ENCODE assay signal across 8 mouse cellular contexts in genomic region chr4:133251214-133251613, GRCm38 (mm10). TPM values are rescaled to one million over a fixed set of nuclear protein-coding genes. Genes with fewer than 3 reads are reported as not detected.
DNase-seq lines count a peak whose midpoint lies in the region; ATAC-seq and TF ChIP-seq lines count a peak whose summit lies in the region.

No protein-coding gene starts in this region.

- WGBS in embryonic facial prominence, embryonic 11.5 days: 1% methylated on average over 30 of the region's 31 CpGs
- 8% methylated on average over 31 of the region's 31 CpGs for WGBS in intestine, postnatal 0 days
- 1% methylated on average over 31 of the region's 31 CpGs for WGBS in midbrain, embryonic 14.5 days

- H3K27me3 ChIP-seq in E14TG2a.4 (ENCODE audit: insufficient read depth, low read length): peaks cover 95% of the 10 kb centered on the region
- peaks cover 41% of the 10 kb centered on the region for H3K27me3 ChIP-seq in embryonic facial prominence, embryonic 11.5 days (ENCODE audit: control insufficient read depth, insufficient read depth, low read length)
- H3K27me3 ChIP-seq in intestine, postnatal 0 days (replicated peaks; ENCODE audit: control insufficient read depth, insufficient read depth, low read length): peaks cover 36% of the 10 kb centered on the region
- H3K27me3 ChIP-seq in midbrain, embryonic 14.5 days (ENCODE audit: control insufficient read depth, insufficient read depth, low read length): peaks cover 60% of the 10 kb centered on the region

- no peaks in the 10 kb centered on the region for H3K9me3 ChIP-seq in E14TG2a.4 (ENCODE audit: low read length)
- H3K9me3 ChIP-seq in embryonic facial prominence, embryonic 11.5 days (replicated peaks; ENCODE audit: control insufficient read depth, low read length): no peaks in the 10 kb centered on the region
- no peaks in the 10 kb centered on the region for H3K9me3 ChIP-seq in intestine, postnatal 0 days (ENCODE audit: control insufficient read depth)
- no peaks in the 10 kb centered on the region for H3K9me3 ChIP-seq in midbrain, embryonic 14.5 days (ENCODE audit: control insufficient read depth, low read length)

- no peak for ATAC-seq in embryonic facial prominence, embryonic 11.5 days (replicated peaks; ENCODE audit: insufficient number of reproducible peaks, low FRiP score, low TSS enrichment, low read depth)
- no peak for ATAC-seq in intestine, postnatal 0 days
- no peak for ATAC-seq in midbrain, embryonic 14.5 days (ENCODE audit: low FRiP score, low TSS enrichment)

- H3K4me3 ChIP-seq in E14TG2a.4 (replicated peaks; ENCODE audit: low read length): peak overlapping the region; percentile 74
- H3K4me3 ChIP-seq in embryonic facial prominence, embryonic 11.5 days (ENCODE audit: low read depth, low read length): peak overlapping the region; percentile 36
- H3K4me3 ChIP-seq in intestine, postnatal 0 days (ENCODE audit: low read depth, low read length): peak overlapping the region; percentile 32
- H3K4me3 ChIP-seq in midbrain, embryonic 14.5 days (replicated peaks; ENCODE audit: low read depth, low read length): peak overlapping the region; percentile 25

- no peak overlapping the region for H3K27ac ChIP-seq in embryonic facial prominence, embryonic 11.5 days (replicated peaks; ENCODE audit: low read depth, low read length)
- no peak overlapping the region for H3K27ac ChIP-seq in intestine, postnatal 0 days (ENCODE audit: low read depth, low read length)
- no peak overlapping the region for H3K27ac ChIP-seq in midbrain, embryonic 14.5 days (replicated peaks; ENCODE audit: low read depth, low read length)

- DNase-seq in gastrocnemius, postnatal 25 days: peak; percentile 31
- DNase-seq in gastrocnemius, adult 18-20 months (ENCODE audit: low spot score): no peak
- DNase-seq in embryonic facial prominence, embryonic 11.5 days (ENCODE audit: low spot score): peak; percentile 38
- DNase-seq in midbrain, embryonic 14.5 days: peak; percentile 27
- DNase-seq in layer of hippocampus, postnatal 25 days (ENCODE audit: extremely low spot score in 1 of 2, low spot score in 1 of 2): no peak
- no peak for DNase-seq in thymus, adult 18-20 months

- H3K4me1 ChIP-seq in E14TG2a.4 (replicated peaks; ENCODE audit: low read depth, low read length): peaks cover 48% of the 10 kb centered on the region
- no peaks in the 10 kb centered on the region; the same call in 1 of the 2 replicates for H3K4me1 ChIP-seq in embryonic facial prominence, embryonic 11.5 days (ENCODE audit: control insufficient read depth, insufficient read depth, low read length)
- 0 out of 2 replicates have a peak, but pooled peaks cover 6% of the 10 kb centered on the region for H3K4me1 ChIP-seq in intestine, postnatal 0 days (replicated peaks; ENCODE audit: control insufficient read depth, insufficient read depth, low read length)
- peaks cover 6% of the 10 kb centered on the region for H3K4me1 ChIP-seq in midbrain, embryonic 14.5 days (ENCODE audit: control insufficient read depth, insufficient read depth, low read length)

- H3K9ac ChIP-seq in embryonic facial prominence, embryonic 11.5 days (replicated peaks; ENCODE audit: low read length): peak overlapping the region; percentile 44
- H3K9ac ChIP-seq in intestine, postnatal 0 days (ENCODE audit: low read depth, low read length): no peak overlapping the region
- peak overlapping the region; percentile 31; the same call in 1 of the 2 replicates for H3K9ac ChIP-seq in midbrain, embryonic 14.5 days (replicated peaks; ENCODE audit: low read length)

- H3K4me2 ChIP-seq in embryonic facial prominence, embryonic 11.5 days (ENCODE audit: low read depth, low read length): peak overlapping the region; percentile 78
- H3K4me2 ChIP-seq in intestine, postnatal 0 days (replicated peaks; ENCODE audit: low read depth): peak overlapping the region; percentile 60
- H3K4me2 ChIP-seq in midbrain, embryonic 14.5 days (ENCODE audit: low read length): peak overlapping the region; percentile 48

- TF ChIP-seq CTCF in E14TG2a.4 (conservative IDR thresholded peaks at IDR 0.05; ENCODE audit: low read length): no peak
- no peak for TF ChIP-seq CTCF in intestine, postnatal 0 days (IDR thresholded peaks at IDR 0.05; ENCODE audit: low read depth)

- H3K36me3 ChIP-seq in E14TG2a.4 (ENCODE audit: insufficient read depth, low read length): 0 out of 2 replicates have a peak, but pooled peaks cover 3% of the 10 kb centered on the region
- H3K36me3 ChIP-seq in embryonic facial prominence, embryonic 11.5 days (replicated peaks; ENCODE audit: control insufficient read depth, insufficient read depth, low read depth, low read length): no peaks in the 10 kb centered on the region
- no peaks in the 10 kb centered on the region for H3K36me3 ChIP-seq in intestine, postnatal 0 days (ENCODE audit: control insufficient read depth, insufficient read depth)
- no peaks in the 10 kb centered on the region for H3K36me3 ChIP-seq in midbrain, embryonic 14.5 days (ENCODE audit: control insufficient read depth, insufficient read depth, low read length)

RNA-seq across cellular contexts. Expression of gene Map3k6, which starts 10.6 kb away (rescaled TPM):
- 10 to 100 TPM in 1 of 2 experiments, 1 to 10 TPM in 1; 5.8 to 12.5 TPM for total RNA-seq in gastrocnemius, postnatal 25 days (2021)
- total RNA-seq in gastrocnemius, adult 18-20 months (2021): 10 to 100 TPM in 1 of 2 experiments, 1 to 10 TPM in 1; 8.8 to 11.4 TPM
- polyA plus RNA-seq in embryonic facial prominence, embryonic 11.5 days (2014; fragmentation: Nextera tagmentation; extraction: Ambion mirVana): 1.8 and 1.9 TPM in 2 replicates
- 1.8 TPM in 2 replicates for polyA plus RNA-seq in intestine, postnatal 0 days (2015; fragmentation: Nextera tagmentation; extraction: Ambion mirVana)
- 0.92 and 1.9 TPM in 2 replicates for polyA plus RNA-seq in midbrain, embryonic 14.5 days (2014; fragmentation: Nextera tagmentation; extraction: Ambion mirVana)
- total RNA-seq in layer of hippocampus, postnatal 25 days (2021): 1 to 10 TPM; 3.0 to 6.0 TPM

RNA-seq across cellular contexts. Expression of gene Sytl1, which starts 11.7 kb away (rescaled TPM):
- total RNA-seq in gastrocnemius, postnatal 25 days (2021): under 1 TPM; 0.29 to 0.36 TPM
- under 1 TPM; 0.12 to 0.14 TPM for total RNA-seq in gastrocnemius, adult 18-20 months (2021)
- polyA plus RNA-seq in embryonic facial prominence, embryonic 11.5 days (2014; fragmentation: Nextera tagmentation; extraction: Ambion mirVana): 1.1 and 1.2 TPM in 2 replicates
- polyA plus RNA-seq in intestine, postnatal 0 days (2015; fragmentation: Nextera tagmentation; extraction: Ambion mirVana): 1.6 and 1.8 TPM in 2 replicates
- 0.25 and 0.31 TPM in 2 replicates for polyA plus RNA-seq in midbrain, embryonic 14.5 days (2014; fragmentation: Nextera tagmentation; extraction: Ambion mirVana)
- total RNA-seq in layer of hippocampus, postnatal 25 days (2021): under 1 TPM; 0.37 to 0.54 TPM

RNA-seq across cellular contexts. Expression of gene Tmem222, which starts 26.4 kb away (rescaled TPM):
- 10 to 100 TPM; 20.8 to 23.5 TPM for total RNA-seq in gastrocnemius, postnatal 25 days (2021)
- total RNA-seq in gastrocnemius, adult 18-20 months (2021): 10 to 100 TPM; 26.8 to 26.9 TPM
- polyA plus RNA-seq in embryonic facial prominence, embryonic 11.5 days (2014; fragmentation: Nextera tagmentation; extraction: Ambion mirVana): 82.0 and 87.9 TPM in 2 replicates
- polyA plus RNA-seq in intestine, postnatal 0 days (2015; fragmentation: Nextera tagmentation; extraction: Ambion mirVana): 52.1 and 52.8 TPM in 2 replicates
- 115 and 121 TPM in 2 replicates for polyA plus RNA-seq in midbrain, embryonic 14.5 days (2014; fragmentation: Nextera tagmentation; extraction: Ambion mirVana)
- 10 to 100 TPM; 85.7 to 92.6 TPM for total RNA-seq in layer of hippocampus, postnatal 25 days (2021)

RNA-seq across cellular contexts. Expression of gene Gpr3, which starts 38.9 kb away (rescaled TPM):
- not detected for total RNA-seq in gastrocnemius, postnatal 25 days (2021)
- total RNA-seq in gastrocnemius, adult 18-20 months (2021): not detected
- polyA plus RNA-seq in embryonic facial prominence, embryonic 11.5 days (2014; fragmentation: Nextera tagmentation; extraction: Ambion mirVana): 0.18 and 0.48 TPM in 2 replicates
- polyA plus RNA-seq in intestine, postnatal 0 days (2015; fragmentation: Nextera tagmentation; extraction: Ambion mirVana): 0.05 TPM in 1 of 2 replicates, not detected in the other
- 1.3 and 2.4 TPM in 2 replicates for polyA plus RNA-seq in midbrain, embryonic 14.5 days (2014; fragmentation: Nextera tagmentation; extraction: Ambion mirVana)
- total RNA-seq in layer of hippocampus, postnatal 25 days (2021): 1 to 10 TPM; 5.3 to 8.2 TPM

RNA-seq across cellular contexts. Expression of gene Cd164l2, which starts 39.3 kb away (rescaled TPM):
- not detected for total RNA-seq in gastrocnemius, postnatal 25 days (2021)
- total RNA-seq in gastrocnemius, adult 18-20 months (2021): not detected
- 1.1 and 2.0 TPM in 2 replicates for polyA plus RNA-seq in embryonic facial prominence, embryonic 11.5 days (2014; fragmentation: Nextera tagmentation; extraction: Ambion mirVana)
- polyA plus RNA-seq in intestine, postnatal 0 days (2015; fragmentation: Nextera tagmentation; extraction: Ambion mirVana): 0.58 and 0.94 TPM in 2 replicates
- polyA plus RNA-seq in midbrain, embryonic 14.5 days (2014; fragmentation: Nextera tagmentation; extraction: Ambion mirVana): 0.95 and 2.9 TPM in 2 replicates
- 1 to 10 TPM; 2.8 to 5.6 TPM for total RNA-seq in layer of hippocampus, postnatal 25 days (2021)

Comparison
In these comparisons a context has a peak if more than half of its experiments do, and no peak if none do; other contexts are left out.
1. DNase-seq: peak in gastrocnemius, postnatal 25 days (single experiment), embryonic facial prominence, embryonic 11.5 days (single experiment) and midbrain, embryonic 14.5 days (single experiment); none in gastrocnemius, adult 18-20 months (single experiment), layer of hippocampus, postnatal 25 days (0 of 2) and thymus, adult 18-20 months (0 of 2).
2. Peak in every context shown above with its lines, with median percentiles within 50 percentile points of each other: H3K4me3 ChIP-seq and H3K4me2 ChIP-seq.